Mouse (Mus musculus) hindlimb bud, embryonic 11.5 days (tissue): ENCODE measurements at regions not wholly inside any gene's neighbourhood (a gene's known extent, or its start where the extent isn't known, plus 50 kb on each side); places are given as distances from the start of the nearest gene placed in this dataset.

ENCODE experiments used
- DNase-seq: peaks from one replicate; pipeline ENCODE4 v3.0.0-alpha.2; 2012; ENCODE audit warnings: low read depth, low spot score; ENCODE audit errors: extremely low spot score

GRCm38 (mm10) chr2:137977767-137978166, 278.6 kb upstream of the Btbd3 start:
- no peak for DNase-seq

- no peak for DNase-seq
Observed at GRCm38 (mm10) chr2:137974651-137975050, 281.7 kb upstream of the Btbd3 start.

- DNase-seq: no peak
Observed at GRCm38 (mm10) chr2:137969156-137969555, 287.2 kb upstream of the Btbd3 start.

- DNase-seq: no peak
Observed at GRCm38 (mm10) chr2:137966460-137967076, 289.8 kb upstream of the Btbd3 start.

- DNase-seq: no peak
Observed at GRCm38 (mm10) chr2:137954830-137955229, 301.5 kb upstream of the Btbd3 start.

GRCm38 (mm10) chr2:137953144-137953543, 303.2 kb upstream of the Btbd3 start:
- no peak for DNase-seq

GRCm38 (mm10) chr2:137951942-137952341, 304.4 kb upstream of the Btbd3 start:
- no peak for DNase-seq

- DNase-seq: no peak
Observed at GRCm38 (mm10) chr2:137950931-137951330, 305.4 kb upstream of the Btbd3 start.

- DNase-seq: peak; percentile 77
Observed at GRCm38 (mm10) chr2:137942753-137943152, 313.6 kb upstream of the Btbd3 start.

GRCm38 (mm10) chr2:137939591-137939990, 316.8 kb upstream of the Btbd3 start:
- no peak for DNase-seq

GRCm38 (mm10) chr2:137938831-137939480, 317.4 kb upstream of the Btbd3 start:
- no peak for DNase-seq

GRCm38 (mm10) chr2:137936613-137937012, 319.8 kb upstream of the Btbd3 start:
- DNase-seq: no peak

GRCm38 (mm10) chr2:137932931-137933330, 323.4 kb upstream of the Btbd3 start:
- DNase-seq: no peak

GRCm38 (mm10) chr2:137932488-137932887, 323.9 kb upstream of the Btbd3 start:
- no peak for DNase-seq

GRCm38 (mm10) chr2:137925488-137925887, 330.9 kb upstream of the Btbd3 start:
- no peak for DNase-seq

- no peak for DNase-seq
Observed at GRCm38 (mm10) chr2:137924576-137924975, 331.8 kb upstream of the Btbd3 start.

GRCm38 (mm10) chr2:137898425-137898824, 357.9 kb upstream of the Btbd3 start:
- no peak for DNase-seq

GRCm38 (mm10) chr2:137880211-137881031, 375.9 kb upstream of the Btbd3 start:
- DNase-seq: peak; percentile 16

- no peak for DNase-seq
Observed at GRCm38 (mm10) chr2:137869676-137870075, 386.7 kb upstream of the Btbd3 start.

- no peak for DNase-seq
Observed at GRCm38 (mm10) chr2:137854494-137854893, 401.9 kb upstream of the Btbd3 start.

- DNase-seq: peak; percentile 67
Observed at GRCm38 (mm10) chr2:137853399-137854259, 402.7 kb upstream of the Btbd3 start.
